17 mouse cellular contexts compared by ENCODE assay signal in the genomic region with DNA sequence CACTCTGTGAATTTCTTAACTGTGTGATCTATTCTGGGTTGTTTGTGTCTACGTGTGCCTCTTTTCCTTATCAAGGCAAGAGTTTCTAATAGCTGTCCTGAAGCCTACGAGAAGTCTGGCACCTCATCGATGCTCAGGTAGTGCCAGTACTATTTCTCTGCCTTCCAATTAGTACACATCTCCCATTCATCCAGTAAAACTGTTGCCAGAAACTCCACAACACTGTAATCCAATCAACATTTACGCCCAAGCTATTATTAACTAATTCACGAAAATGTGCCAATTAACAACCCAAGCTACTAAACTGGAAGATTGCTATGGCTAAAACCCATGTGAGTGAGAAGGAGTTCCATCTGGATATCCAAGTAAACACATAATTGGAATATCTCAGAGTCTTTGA.
"Had no signal": no experiment of that assay in that cellular context is flagged by ENCODE, and none has a peak within 500 bp of the region (broad histone marks: within the 10 kb centered on the region; RNA-seq: fewer than 3 reads in every experiment).

No protein-coding gene starts in this region.

- H3K4me3 ChIP-seq: lung, embryonic 15.5 days; megakaryocyte, embryonic 14.5 days; midbrain, embryonic 13.5 days; midbrain, embryonic 15.5 days; neural tube, embryonic 12.5 days; stomach, embryonic 15.5 days had no signal

- H3K27ac ChIP-seq: lung, embryonic 15.5 days; macrophage; midbrain, embryonic 13.5 days; midbrain, embryonic 15.5 days; neural tube, embryonic 12.5 days; stomach, embryonic 15.5 days; stomach, postnatal 0 days had no signal

- DNase-seq: lung, adult 2 months; lung, postnatal 14 days; lung, postnatal 36 days; right cerebral cortex, postnatal 14 days; thymus, adult 2 months; thymus, postnatal 25 days; thymus, postnatal 4 days had no signal

- ATAC-seq: lung, postnatal 0 days; midbrain, embryonic 13.5 days; midbrain, embryonic 15.5 days had no signal

- H3K9me3 ChIP-seq: lung, embryonic 15.5 days; megakaryocyte, embryonic 14.5 days; midbrain, embryonic 13.5 days; midbrain, embryonic 15.5 days; neural tube, embryonic 12.5 days; stomach, embryonic 15.5 days had no signal

- H3K9ac ChIP-seq: lung, embryonic 15.5 days; midbrain, embryonic 13.5 days; midbrain, embryonic 15.5 days; neural tube, embryonic 12.5 days; stomach, embryonic 15.5 days had no signal

- H3K27me3 ChIP-seq: lung, embryonic 15.5 days; megakaryocyte, embryonic 14.5 days; midbrain, embryonic 13.5 days; midbrain, embryonic 15.5 days; neural tube, embryonic 12.5 days; stomach, embryonic 15.5 days had no signal

- H3K4me2 ChIP-seq: lung, embryonic 15.5 days; midbrain, embryonic 11.5 days; midbrain, embryonic 13.5 days; midbrain, embryonic 15.5 days; neural tube, embryonic 12.5 days; stomach, embryonic 15.5 days had no signal

- H3K36me3 ChIP-seq: lung, embryonic 15.5 days; midbrain, embryonic 13.5 days; midbrain, embryonic 15.5 days; neural tube, embryonic 12.5 days; stomach, embryonic 15.5 days had no signal

- H3K4me1 ChIP-seq: lung, embryonic 15.5 days; megakaryocyte, embryonic 14.5 days; midbrain, embryonic 13.5 days; midbrain, embryonic 15.5 days; neural tube, embryonic 12.5 days; stomach, embryonic 15.5 days had no signal
